Mouse (Mus musculus): ENCODE measurements around the gene Sds. TPM values are rescaled to one million over a fixed set of nuclear protein-coding genes. Genes with fewer than 3 reads are reported as not detected.

The Sds gene
- polyA plus RNA-seq, 1 experiment from 2014 or later = 0.29 TPM

- H3K9ac ChIP-seq (replicated peaks; ENCODE audit: low read depth, low read length) = no peak overlapping the region
- H3K27me3 ChIP-seq (ENCODE audit: control insufficient read depth, insufficient read depth, low read length) = no peaks in the 10 kb centered on the region
- no peak for ATAC-seq (ENCODE audit: low read depth)
- H3K4me2 ChIP-seq (ENCODE audit: low read depth, low read length) = no peak overlapping the region
- H3K36me3 ChIP-seq (ENCODE audit: control insufficient read depth, insufficient read depth, low read length) = no peaks in the 10 kb centered on the region
- H3K9me3 ChIP-seq (ENCODE audit: control insufficient read depth, low read length) = no peaks in the 10 kb centered on the region
- H3K27ac ChIP-seq (ENCODE audit: low read depth, low read length) = no peak overlapping the region
- 39% methylated on average over 15 of the region's 15 CpGs for WGBS
- no peak overlapping the region for H3K4me3 ChIP-seq (ENCODE audit: low read depth, low read length)
- 0 out of 2 replicates have a peak, but pooled peaks cover 4% of the 10 kb centered on the region for H3K4me1 ChIP-seq (ENCODE audit: control insufficient read depth, insufficient read depth, low read length)
Observed at GRCm38 (mm10) chr5:120512911-120513555, 36.7 kb downstream of the Sds start.

GRCm38 (mm10) chr5:120514031-120514677, 37.8 kb downstream of the Sds start:
- Histone ChIP-seq H3K4me1 (ENCODE audit: control insufficient read depth, insufficient read depth, low read length) (0 out of 2 replicates have a peak, but pooled peaks cover 4% of the 10 kb centered on the region), H3K9me3 (ENCODE audit: control insufficient read depth, low read length) (no peaks in the 10 kb centered on the region), H3K9ac (replicated peaks; ENCODE audit: low read depth, low read length) (no peak overlapping the region), H3K36me3 (ENCODE audit: control insufficient read depth, insufficient read depth, low read length) (no peaks in the 10 kb centered on the region), H3K4me2 (ENCODE audit: low read depth, low read length) (no peak overlapping the region), H3K27ac (ENCODE audit: low read depth, low read length) (no peak overlapping the region), H3K27me3 (ENCODE audit: control insufficient read depth, insufficient read depth, low read length) (no peaks in the 10 kb centered on the region), H3K4me3 (ENCODE audit: low read depth, low read length) (no peak overlapping the region)
- WGBS = 75% methylated on average over 9 of the region's 9 CpGs
- no peak for ATAC-seq (ENCODE audit: low read depth)

- Histone ChIP-seq H3K9ac (replicated peaks; ENCODE audit: low read depth, low read length) (no peak overlapping the region), H3K4me2 (ENCODE audit: low read depth, low read length) (no peak overlapping the region), H3K4me3 (ENCODE audit: low read depth, low read length) (no peak overlapping the region), H3K27me3 (ENCODE audit: control insufficient read depth, insufficient read depth, low read length) (no peaks in the 10 kb centered on the region), H3K36me3 (ENCODE audit: control insufficient read depth, insufficient read depth, low read length) (no peaks in the 10 kb centered on the region), H3K4me1 (ENCODE audit: control insufficient read depth, insufficient read depth, low read length) (0 out of 2 replicates have a peak, but pooled peaks cover 4% of the 10 kb centered on the region), H3K27ac (ENCODE audit: low read depth, low read length) (no peak overlapping the region), H3K9me3 (ENCODE audit: control insufficient read depth, low read length) (no peaks in the 10 kb centered on the region)
- 13% methylated on average over 4 of the region's 4 CpGs for WGBS
- ATAC-seq (ENCODE audit: low read depth) = no peak
Observed at GRCm38 (mm10) chr5:120514754-120515153, 38.4 kb downstream of the Sds start.

- no peak overlapping the region for H3K27ac ChIP-seq (ENCODE audit: low read depth, low read length)
- no peaks in the 10 kb centered on the region for H3K36me3 ChIP-seq (ENCODE audit: control insufficient read depth, insufficient read depth, low read length)
- no peaks in the 10 kb centered on the region for H3K9me3 ChIP-seq (ENCODE audit: control insufficient read depth, low read length)
- H3K4me1 ChIP-seq (ENCODE audit: control insufficient read depth, insufficient read depth, low read length) = 0 out of 2 replicates have a peak, but pooled peaks cover 4% of the 10 kb centered on the region
- no peaks in the 10 kb centered on the region for H3K27me3 ChIP-seq (ENCODE audit: control insufficient read depth, insufficient read depth, low read length)
- no peak overlapping the region for H3K4me3 ChIP-seq (ENCODE audit: low read depth, low read length)
- H3K9ac ChIP-seq (replicated peaks; ENCODE audit: low read depth, low read length) = no peak overlapping the region
- no peak overlapping the region for H3K4me2 ChIP-seq (ENCODE audit: low read depth, low read length)
- no peak for ATAC-seq (ENCODE audit: low read depth)
- 81% methylated on average over 7 of the region's 7 CpGs for WGBS
Observed at GRCm38 (mm10) chr5:120515451-120515850, 39.1 kb downstream of the Sds start.

- H3K4me2 ChIP-seq (ENCODE audit: low read depth, low read length) = no peak overlapping the region
- no peak for ATAC-seq (ENCODE audit: low read depth)
- WGBS = 63% methylated on average over 15 of the region's 15 CpGs
- H3K4me3 ChIP-seq (ENCODE audit: low read depth, low read length) = no peak overlapping the region
- no peak overlapping the region for H3K27ac ChIP-seq (ENCODE audit: low read depth, low read length)
- H3K9ac ChIP-seq (replicated peaks; ENCODE audit: low read depth, low read length) = no peak overlapping the region
- no peaks in the 10 kb centered on the region for H3K27me3 ChIP-seq (ENCODE audit: control insufficient read depth, insufficient read depth, low read length)
- H3K36me3 ChIP-seq (ENCODE audit: control insufficient read depth, insufficient read depth, low read length) = no peaks in the 10 kb centered on the region
- H3K9me3 ChIP-seq (ENCODE audit: control insufficient read depth, low read length) = no peaks in the 10 kb centered on the region
- H3K4me1 ChIP-seq (ENCODE audit: control insufficient read depth, insufficient read depth, low read length) = no peaks in the 10 kb centered on the region
Observed at GRCm38 (mm10) chr5:120516221-120516984, 40.1 kb downstream of the Sds start.

- no peak overlapping the region for H3K4me2 ChIP-seq (ENCODE audit: low read depth, low read length)
- H3K9me3 ChIP-seq (ENCODE audit: control insufficient read depth, low read length) = no peaks in the 10 kb centered on the region
- H3K9ac ChIP-seq (replicated peaks; ENCODE audit: low read depth, low read length) = no peak overlapping the region
- ATAC-seq (ENCODE audit: low read depth) = no peak
- no peak overlapping the region for H3K4me3 ChIP-seq (ENCODE audit: low read depth, low read length)
- no peaks in the 10 kb centered on the region for H3K36me3 ChIP-seq (ENCODE audit: control insufficient read depth, insufficient read depth, low read length)
- WGBS = 39% methylated on average over 9 of the region's 9 CpGs
- H3K27me3 ChIP-seq (ENCODE audit: control insufficient read depth, insufficient read depth, low read length) = no peaks in the 10 kb centered on the region
- H3K4me1 ChIP-seq (ENCODE audit: control insufficient read depth, insufficient read depth, low read length) = no peaks in the 10 kb centered on the region
- no peak overlapping the region for H3K27ac ChIP-seq (ENCODE audit: low read depth, low read length)
Observed at GRCm38 (mm10) chr5:120517552-120517951, 41.2 kb downstream of the Sds start.

- Histone ChIP-seq H3K36me3 (ENCODE audit: control insufficient read depth, insufficient read depth, low read length) (no peaks in the 10 kb centered on the region), H3K27me3 (ENCODE audit: control insufficient read depth, insufficient read depth, low read length) (no peaks in the 10 kb centered on the region), H3K9me3 (ENCODE audit: control insufficient read depth, low read length) (no peaks in the 10 kb centered on the region), H3K4me3 (ENCODE audit: low read depth, low read length) (no peak overlapping the region), H3K4me2 (ENCODE audit: low read depth, low read length) (no peak overlapping the region), H3K27ac (ENCODE audit: low read depth, low read length) (no peak overlapping the region), H3K4me1 (ENCODE audit: control insufficient read depth, insufficient read depth, low read length) (no peaks in the 10 kb centered on the region), H3K9ac (replicated peaks; ENCODE audit: low read depth, low read length) (no peak overlapping the region)
- no peak for ATAC-seq (ENCODE audit: low read depth)
- WGBS = 77% methylated on average over 3 of the region's 3 CpGs
Observed at GRCm38 (mm10) chr5:120522649-120523048, 46.3 kb downstream of the Sds start.

GRCm38 (mm10) chr5:120524736-120525135, 48.4 kb downstream of the Sds start:
- 87% methylated on average over 2 of the region's 2 CpGs for WGBS
- H3K9ac ChIP-seq (replicated peaks; ENCODE audit: low read depth, low read length) = no peak overlapping the region
- no peak for ATAC-seq (ENCODE audit: low read depth)

GRCm38 (mm10) chr5:120525737-120526136, 49.4 kb downstream of the Sds start:
- Histone ChIP-seq H3K27ac (ENCODE audit: low read depth, low read length) (no peak overlapping the region), H3K4me3 (ENCODE audit: low read depth, low read length) (no peak overlapping the region), H3K36me3 (ENCODE audit: control insufficient read depth, insufficient read depth, low read length) (no peaks in the 10 kb centered on the region), H3K9me3 (ENCODE audit: control insufficient read depth, low read length) (no peaks in the 10 kb centered on the region), H3K9ac (replicated peaks; ENCODE audit: low read depth, low read length) (no peak overlapping the region), H3K27me3 (ENCODE audit: control insufficient read depth, insufficient read depth, low read length) (no peaks in the 10 kb centered on the region), H3K4me1 (ENCODE audit: control insufficient read depth, insufficient read depth, low read length) (no peaks in the 10 kb centered on the region), H3K4me2 (ENCODE audit: low read depth, low read length) (no peak overlapping the region)
- no peak for ATAC-seq (ENCODE audit: low read depth)
- WGBS = 31% methylated on average over 5 of the region's 5 CpGs

More at GRCm38 (mm10) chr5:120524736-120525135, 48.4 kb downstream of the Sds start:
- Histone ChIP-seq H3K4me2 (ENCODE audit: low read depth, low read length) (no peak overlapping the region), H3K4me3 (ENCODE audit: low read depth, low read length) (no peak overlapping the region), H3K4me1 (ENCODE audit: control insufficient read depth, insufficient read depth, low read length) (no peaks in the 10 kb centered on the region), H3K27ac (ENCODE audit: low read depth, low read length) (no peak overlapping the region), H3K27me3 (ENCODE audit: control insufficient read depth, insufficient read depth, low read length) (no peaks in the 10 kb centered on the region), H3K36me3 (ENCODE audit: control insufficient read depth, insufficient read depth, low read length) (no peaks in the 10 kb centered on the region), H3K9me3 (ENCODE audit: control insufficient read depth, low read length) (no peaks in the 10 kb centered on the region)
